Mouse (Mus musculus) lung, embryonic 14.5 days (tissue): ENCODE results near the gene Xylt1. TPM values are rescaled to one million over a fixed set of nuclear protein-coding genes. Genes with fewer than 3 reads are reported as not detected.

Experiments used
- ATAC-seq: fragments of 200-750 bp; cut with Nextera tagmentation; 2 replicates; pipeline ENCODE4 v1.8.0; 2017; ENCODE audit warnings: mild to moderate bottlenecking, moderate TSS enrichment, moderate library complexity; ENCODE audit not compliant: insufficient read depth
- DNase-seq: peaks from one replicate; pipeline ENCODE4 v3.0.0-alpha.2; 2015
- H3K27ac ChIP-seq: fragments of 300-500 bp; sonication (generic); 2 replicates; pipeline ENCODE4 v1.5.1; 2014; ENCODE audit warnings: low read depth, mild to moderate bottlenecking, moderate library complexity
- H3K27me3 ChIP-seq: fragments of 300-500 bp; sonication (generic); 2 replicates; pipeline ENCODE4 v1.6.1; 2014; ENCODE audit warnings: low read length, control low read depth; ENCODE audit not compliant: insufficient read depth
- H3K36me3 ChIP-seq: fragments of 300-500 bp; sonication (generic); 2 replicates; pipeline ENCODE4 v1.6.1; 2014; ENCODE audit warnings: control low read depth; ENCODE audit not compliant: insufficient read depth
- H3K4me1 ChIP-seq: fragments of 300-500 bp; sonication (generic); 2 replicates; pipeline ENCODE4 v1.6.1; 2014; ENCODE audit warnings: antibody characterized with exemption, control low read depth; ENCODE audit not compliant: insufficient read depth
- H3K4me2 ChIP-seq: fragments of 300-500 bp; sonication (generic); 2 replicates; pipeline ENCODE4 v1.6.1; 2014; ENCODE audit warnings: mild to moderate bottlenecking
- H3K4me3 ChIP-seq: fragments of 300-500 bp; sonication (generic); 2 replicates; pipeline ENCODE4 v1.5.1; 2014; ENCODE audit warnings: low read depth, low read length
- H3K9ac ChIP-seq: fragments of 300-500 bp; sonication (generic); 2 replicates; pipeline ENCODE4 v1.6.1; 2014
- H3K9me3 ChIP-seq: fragments of 300-500 bp; sonication (generic); 2 replicates; pipeline ENCODE4 v1.6.1; 2016; ENCODE audit warnings: low read depth, low read length, control low read depth
- CTCF ChIP-seq: IDR thresholded peaks from 2 replicates; pipeline ENCODE4 v1.5.1; 2016; ENCODE audit warnings: antibody characterized with exemption, low read depth
- WGBS: fragments of 180-500 bp; shearing (Covaris S2); extraction: QIAGEN DNeasy Blood & Tissue Kit; methylation state at CpG from one replicate; pipeline ENCODE4 v1.1.7; 2014; 5-methylcytosine and 5-hydroxymethylcytosine counted together
- polyA plus RNA-seq: library from polyadenylated mRNA; unstranded; fragments of >200 nt; fragmentation: Nextera tagmentation; extraction: Ambion mirVana; gene quantifications from 2 replicates; pipeline ENCODE4 v1.2.1, GENCODE M21; 2014

The Xylt1 gene
- polyA plus RNA-seq, 1 experiment from 2014 or later: 1.0 TPM

GRCm38 (mm10) chr7:117525678-117526077 lies 144.9 kb downstream of the Xylt1 start:
- ATAC-seq: no peak

GRCm38 (mm10) chr7:117526570-117526969 lies 145.8 kb downstream of the Xylt1 start:
- 89% methylated on average over 3 of the region's 3 CpGs for WGBS

More at GRCm38 (mm10) chr7:117525678-117526077, 144.9 kb downstream of the Xylt1 start:
- no peak overlapping the region for H3K27ac ChIP-seq
- H3K27me3 ChIP-seq: no peaks in the 10 kb centered on the region
- WGBS: 73% methylated on average over 5 of the region's 5 CpGs
- H3K4me2 ChIP-seq: no peak overlapping the region
- H3K4me1 ChIP-seq: no peaks in the 10 kb centered on the region
- no peak overlapping the region for H3K9ac ChIP-seq
- no peaks in the 10 kb centered on the region for H3K9me3 ChIP-seq
- no peak for DNase-seq
- H3K36me3 ChIP-seq: no peaks in the 10 kb centered on the region
- no peak for TF ChIP-seq CTCF
- no peak overlapping the region for H3K4me3 ChIP-seq

DNA sequence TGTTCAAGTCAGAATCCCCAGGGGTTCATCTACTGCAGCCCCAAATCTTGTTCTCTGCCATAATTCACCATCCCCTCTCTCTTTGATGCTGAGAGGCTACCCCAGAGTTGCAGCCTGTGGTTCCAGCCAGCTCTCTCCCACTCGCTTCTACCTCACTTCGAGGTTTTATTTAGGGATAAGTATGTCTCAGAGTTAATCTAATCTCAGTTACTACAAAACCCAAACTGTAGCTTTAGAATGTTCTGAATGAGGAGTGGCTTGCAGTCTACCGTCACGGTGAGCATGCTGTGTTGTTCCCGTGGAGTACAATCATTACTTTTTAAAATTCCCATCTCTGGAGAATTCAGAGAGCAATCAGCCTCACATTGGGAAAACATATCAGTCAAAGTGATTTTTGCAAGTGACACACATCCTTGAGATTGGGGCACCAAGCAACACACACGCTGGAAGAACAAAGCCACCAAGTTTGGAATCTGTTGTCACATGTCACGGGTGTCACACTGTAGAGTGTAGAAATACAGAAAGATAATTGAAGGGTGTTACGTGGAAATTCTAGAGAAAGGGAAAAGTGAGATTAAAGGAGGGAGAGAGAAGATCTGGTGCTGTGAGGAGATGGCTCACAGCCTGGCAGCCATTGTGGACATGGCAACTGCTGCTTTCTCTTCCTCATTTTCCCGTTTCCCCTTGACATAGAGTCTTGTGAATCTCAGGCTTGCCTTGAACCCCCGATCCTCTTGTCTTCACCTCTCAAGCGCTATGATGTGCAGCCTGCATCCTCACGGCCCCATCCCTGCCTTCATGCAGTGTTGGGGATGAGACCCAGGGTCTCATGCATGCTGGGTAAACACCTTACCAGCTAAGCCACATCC lies 149.2 kb downstream of the Xylt1 start:
- 67% methylated on average over 12 of the region's 12 CpGs for WGBS

More at GRCm38 (mm10) chr7:117526570-117526969, 145.8 kb downstream of the Xylt1 start:
- H3K36me3 ChIP-seq: no peaks in the 10 kb centered on the region
- no peak overlapping the region for H3K4me2 ChIP-seq
- no peak overlapping the region for H3K27ac ChIP-seq
- DNase-seq (no peak), ATAC-seq (no peak)
- H3K4me3 ChIP-seq: no peak overlapping the region
- H3K4me1 ChIP-seq: no peaks in the 10 kb centered on the region
- no peak for TF ChIP-seq CTCF
- H3K9me3 ChIP-seq: no peaks in the 10 kb centered on the region
- H3K9ac ChIP-seq: no peak overlapping the region
- no peaks in the 10 kb centered on the region for H3K27me3 ChIP-seq

DNA sequence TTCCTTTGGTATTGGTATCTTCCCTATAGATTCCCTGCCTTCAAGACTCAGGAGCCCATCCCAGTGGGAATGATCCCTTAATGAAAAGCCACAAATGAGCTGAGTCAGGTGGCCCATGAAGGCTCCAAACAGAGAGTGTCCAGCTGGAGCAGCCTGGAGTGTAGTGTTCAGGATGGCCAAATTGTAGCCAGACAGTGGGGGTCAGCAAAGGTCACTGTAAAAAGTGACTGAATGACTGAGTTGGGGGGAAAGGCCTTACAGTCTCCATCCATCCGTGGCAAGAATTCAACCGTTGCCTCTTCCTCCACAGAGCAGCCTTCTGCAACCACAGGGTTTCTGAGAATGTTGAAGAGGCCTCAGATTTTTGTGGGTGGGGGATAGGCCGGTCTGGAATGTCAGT lies 151.9 kb downstream of the Xylt1 start:
- no peak overlapping the region for H3K4me3 ChIP-seq

More for the DNA sequence above, 149.2 kb downstream of the Xylt1 start:
- H3K36me3 ChIP-seq: no peaks in the 10 kb centered on the region
- H3K4me3 ChIP-seq: no peak overlapping the region
- TF ChIP-seq CTCF: no peak
- H3K9me3 ChIP-seq: no peaks in the 10 kb centered on the region
- ATAC-seq (no peak), DNase-seq (no peak)
- no peaks in the 10 kb centered on the region for H3K27me3 ChIP-seq
- peaks cover 9% of the 10 kb centered on the region; the same call in 1 of the 2 replicates for H3K4me1 ChIP-seq
- H3K4me2 ChIP-seq: no peak overlapping the region
- H3K27ac ChIP-seq: no peak overlapping the region
- no peak overlapping the region for H3K9ac ChIP-seq

GRCm38 (mm10) chr7:117533164-117533563 lies 152.4 kb downstream of the Xylt1 start:
- no peak overlapping the region for H3K27ac ChIP-seq
- H3K9ac ChIP-seq: no peak overlapping the region
- TF ChIP-seq CTCF: no peak
- ATAC-seq (0 out of 2 replicates have a peak, but pooled peaks have one; percentile 4), DNase-seq (no peak)
- no peaks in the 10 kb centered on the region for H3K27me3 ChIP-seq
- H3K4me2 ChIP-seq: no peak overlapping the region
- WGBS: 19% methylated on average over 5 of the region's 5 CpGs
- H3K4me3 ChIP-seq: no peak overlapping the region
- H3K36me3 ChIP-seq: no peaks in the 10 kb centered on the region
- no peaks in the 10 kb centered on the region for H3K9me3 ChIP-seq
- peaks cover 9% of the 10 kb centered on the region; the same call in 1 of the 2 replicates for H3K4me1 ChIP-seq

More for the DNA sequence above, 151.9 kb downstream of the Xylt1 start:
- no peaks in the 10 kb centered on the region for H3K36me3 ChIP-seq
- H3K9me3 ChIP-seq: no peaks in the 10 kb centered on the region
- H3K27me3 ChIP-seq: no peaks in the 10 kb centered on the region
- peaks cover 9% of the 10 kb centered on the region; the same call in 1 of the 2 replicates for H3K4me1 ChIP-seq
- DNase-seq: no peak
- H3K4me2 ChIP-seq: no peak overlapping the region
- WGBS: 16% methylated on average over 3 of the region's 3 CpGs
- peak; percentile 31; the same call in 1 of the 2 replicates for ATAC-seq
- H3K9ac ChIP-seq: no peak overlapping the region
- H3K27ac ChIP-seq: no peak overlapping the region
- TF ChIP-seq CTCF: no peak

- TF ChIP-seq CTCF: no peak
Observed at GRCm38 (mm10) chr7:117539931-117540330, 159.2 kb downstream of the Xylt1 start.

DNA sequence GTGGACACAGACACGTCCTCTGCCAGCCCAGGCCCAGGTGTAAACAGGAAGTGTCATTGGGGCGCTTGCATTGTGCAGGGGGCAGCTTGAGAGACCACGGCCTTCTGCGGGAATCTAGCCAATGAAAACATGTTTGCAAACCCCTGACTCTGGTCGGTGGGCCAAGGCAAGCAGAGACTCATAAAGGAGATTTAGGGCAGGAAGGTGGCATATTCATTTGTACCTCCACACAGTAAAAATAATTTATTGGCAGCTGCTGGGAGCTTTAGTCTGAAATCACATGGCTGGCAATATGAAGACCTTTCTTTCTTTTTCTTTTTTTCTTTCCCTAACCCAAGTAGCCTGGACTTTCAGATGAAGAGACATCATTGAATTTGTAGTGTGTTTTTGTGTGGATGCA lies 159.6 kb downstream of the Xylt1 start:
- DNase-seq: no peak
- 21% methylated on average over 5 of the region's 5 CpGs for WGBS

More at GRCm38 (mm10) chr7:117539931-117540330, 159.2 kb downstream of the Xylt1 start:
- Histone ChIP-seq H3K36me3 (no peaks in the 10 kb centered on the region), H3K4me3 (no peak overlapping the region), H3K4me2 (no peak overlapping the region), H3K9ac (no peak overlapping the region), H3K9me3 (no peaks in the 10 kb centered on the region), H3K4me1 (no peaks in the 10 kb centered on the region), H3K27ac (no peak overlapping the region), H3K27me3 (no peaks in the 10 kb centered on the region)
- ATAC-seq (no peak), DNase-seq (no peak)
- WGBS: 51% methylated on average over 5 of the region's 5 CpGs

More for the DNA sequence above, 159.6 kb downstream of the Xylt1 start:
- no peaks in the 10 kb centered on the region for H3K36me3 ChIP-seq
- H3K4me3 ChIP-seq: no peak overlapping the region
- ATAC-seq: no peak
- H3K4me1 ChIP-seq: no peaks in the 10 kb centered on the region
- no peaks in the 10 kb centered on the region for H3K9me3 ChIP-seq
- H3K9ac ChIP-seq: no peak overlapping the region
- no peak overlapping the region for H3K4me2 ChIP-seq
- no peak overlapping the region for H3K27ac ChIP-seq
- no peak for TF ChIP-seq CTCF
- no peaks in the 10 kb centered on the region for H3K27me3 ChIP-seq
